Mouse (Mus musculus): Measurements from ENCODE around the gene Slc28a1.
"Not testable (repeated sequence)": the region's sequence is repeated elsewhere in the genome, so short reads cannot be mapped to it uniquely, and the experiment has no call there.

Gene Slc28a1

DNA sequence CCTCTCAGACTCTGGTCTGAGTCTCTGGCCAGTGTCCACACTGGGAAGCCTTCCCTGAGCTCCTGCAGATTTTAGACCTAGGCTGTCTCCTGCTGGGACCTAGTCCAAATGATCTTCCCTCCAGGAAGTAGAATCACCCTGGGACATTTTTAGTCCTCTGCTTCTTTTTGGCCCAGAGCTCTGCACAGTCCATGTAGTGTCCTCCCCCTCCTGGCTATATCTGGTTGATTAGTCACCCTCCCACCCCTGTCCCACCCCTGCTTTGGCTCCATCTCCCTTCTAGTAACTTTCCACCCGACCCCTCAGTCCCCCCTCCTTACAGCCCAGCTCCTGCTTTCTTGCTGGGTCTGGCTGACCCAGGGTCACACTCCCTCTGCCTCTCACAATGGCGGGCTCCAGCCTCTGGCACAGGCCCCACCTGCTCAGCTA, 18.3 kb downstream of the Slc28a1 start:
- Histone ChIP-seq H3K9me3 (ENCODE audit: low read length) (no peaks in the 10 kb centered on the region), H3K27me3 (ENCODE audit: insufficient read depth, low read length) (no peaks in the 10 kb centered on the region), H3K4me3 (replicated peaks; ENCODE audit: low read length) (no peak overlapping the region), H3K36me3 (ENCODE audit: insufficient read depth, low read length) (peaks cover 18% of the 10 kb centered on the region; the same call in 1 of the 2 replicates), H3K4me1 (replicated peaks; ENCODE audit: low read depth, low read length) (peaks cover 43% of the 10 kb centered on the region)
- TF ChIP-seq POU5F1 (IDR thresholded peaks at IDR 0.05; ENCODE audit: borderline replicate concordance, low read length) = no peak
- no peak for TF ChIP-seq CTCF (conservative IDR thresholded peaks at IDR 0.05; ENCODE audit: low read length)
- no peak for TF ChIP-seq NANOG (IDR thresholded peaks at IDR 0.05; ENCODE audit: borderline replicate concordance, low read length)

DNA sequence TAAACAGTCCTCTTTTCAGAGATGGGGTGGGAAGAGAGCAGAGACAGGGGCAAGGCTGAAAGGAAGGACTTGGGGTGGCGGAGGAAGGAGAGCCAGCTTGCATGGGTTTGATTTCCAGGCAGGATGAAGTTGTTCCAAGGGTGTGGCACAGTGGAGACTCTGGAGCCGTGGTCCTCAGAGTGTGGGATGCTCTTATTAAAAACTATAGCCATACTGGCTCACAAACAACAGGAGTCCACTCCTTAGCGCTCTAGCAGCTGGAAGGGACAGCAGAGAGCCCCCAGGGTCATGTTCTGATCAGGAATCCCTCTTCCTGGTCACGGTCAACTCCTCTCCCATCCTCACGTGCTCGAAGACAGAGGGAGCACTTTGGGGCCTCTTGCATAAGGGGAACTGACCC, 18.8 kb downstream of the Slc28a1 start:
- peaks cover 49% of the 10 kb centered on the region for H3K4me1 ChIP-seq (replicated peaks; ENCODE audit: low read depth, low read length)
- H3K9me3 ChIP-seq (ENCODE audit: low read length) = no peaks in the 10 kb centered on the region
- no peaks in the 10 kb centered on the region for H3K27me3 ChIP-seq (ENCODE audit: insufficient read depth, low read length)
- H3K4me3 ChIP-seq (replicated peaks; ENCODE audit: low read length) = no peak overlapping the region
- TF ChIP-seq NANOG (IDR thresholded peaks at IDR 0.05; ENCODE audit: borderline replicate concordance, low read length) = no peak
- no peak for TF ChIP-seq CTCF (conservative IDR thresholded peaks at IDR 0.05; ENCODE audit: low read length)
- no peak for TF ChIP-seq POU5F1 (IDR thresholded peaks at IDR 0.05; ENCODE audit: borderline replicate concordance, low read length)
- H3K36me3 ChIP-seq (ENCODE audit: insufficient read depth, low read length) = peaks cover 18% of the 10 kb centered on the region; the same call in 1 of the 2 replicates

DNA sequence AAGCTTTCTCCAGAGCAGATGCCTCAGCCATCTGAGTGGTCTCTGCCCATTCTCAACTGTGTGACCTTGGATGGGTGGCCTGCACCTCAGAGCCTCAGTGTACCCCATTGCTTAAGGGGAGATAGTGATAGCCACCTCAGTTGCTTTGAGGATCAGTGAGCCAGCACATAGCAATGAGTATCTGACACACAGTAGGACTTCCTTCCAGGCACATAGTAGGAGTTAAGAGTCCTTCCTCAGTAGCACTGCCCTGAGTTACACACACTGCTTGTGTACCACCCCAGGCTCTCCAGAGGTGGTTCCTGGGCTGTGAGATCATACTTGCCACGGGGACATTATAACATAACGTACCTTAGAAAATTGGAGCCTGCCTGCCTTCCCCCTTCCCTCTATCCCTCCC, 19.3 kb downstream of the Slc28a1 start:
- Histone ChIP-seq H3K4me1 (replicated peaks; ENCODE audit: low read depth, low read length) (peaks cover 54% of the 10 kb centered on the region), H3K27me3 (ENCODE audit: insufficient read depth, low read length) (no peaks in the 10 kb centered on the region), H3K4me3 (replicated peaks; ENCODE audit: low read length) (no peak overlapping the region), H3K9me3 (ENCODE audit: low read length) (no peaks in the 10 kb centered on the region), H3K36me3 (ENCODE audit: insufficient read depth, low read length) (peaks cover 18% of the 10 kb centered on the region; the same call in 1 of the 2 replicates)
- no peak for TF ChIP-seq POU5F1 (IDR thresholded peaks at IDR 0.05; ENCODE audit: borderline replicate concordance, low read length)
- TF ChIP-seq NANOG (IDR thresholded peaks at IDR 0.05; ENCODE audit: borderline replicate concordance, low read length) = no peak
- no peak for TF ChIP-seq CTCF (conservative IDR thresholded peaks at IDR 0.05; ENCODE audit: low read length)

DNA sequence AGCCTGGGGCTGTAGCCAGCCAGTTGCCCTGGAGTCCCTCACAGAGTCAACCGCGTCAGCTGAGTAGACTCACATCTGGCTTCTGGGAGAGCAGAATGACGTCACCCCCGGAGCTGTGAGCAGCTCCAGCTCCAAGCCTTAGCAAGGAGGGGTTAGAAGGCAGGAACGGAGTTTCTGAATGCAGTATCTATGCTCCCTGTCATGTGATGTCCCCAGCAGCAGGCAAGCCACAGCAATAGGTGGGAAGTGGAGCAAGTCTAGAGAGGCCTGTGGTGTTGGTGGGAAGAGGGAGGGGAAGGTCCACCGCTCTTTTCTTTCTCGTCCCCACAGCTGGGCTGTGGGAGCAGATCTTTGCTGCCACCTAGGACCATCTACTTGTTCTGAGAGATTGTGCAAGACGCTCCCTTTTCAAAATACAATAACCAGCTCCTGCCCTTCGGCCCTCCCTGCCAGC, 20.0 kb downstream of the Slc28a1 start:
- Histone ChIP-seq H3K27me3 (ENCODE audit: insufficient read depth, low read length) (no peaks in the 10 kb centered on the region), H3K4me1 (replicated peaks; ENCODE audit: low read depth, low read length) (peaks cover 61% of the 10 kb centered on the region), H3K9me3 (ENCODE audit: low read length) (no peaks in the 10 kb centered on the region), H3K36me3 (ENCODE audit: insufficient read depth, low read length) (peaks cover 13% of the 10 kb centered on the region; the same call in 1 of the 2 replicates), H3K4me3 (replicated peaks; ENCODE audit: low read length) (peak overlapping the region; percentile 20; the same call in 1 of the 2 replicates)
- TF ChIP-seq POU5F1 (IDR thresholded peaks at IDR 0.05; ENCODE audit: borderline replicate concordance, low read length) (no peak), CTCF (conservative IDR thresholded peaks at IDR 0.05; ENCODE audit: low read length) (no peak), NANOG (IDR thresholded peaks at IDR 0.05; ENCODE audit: borderline replicate concordance, low read length) (no peak)

DNA sequence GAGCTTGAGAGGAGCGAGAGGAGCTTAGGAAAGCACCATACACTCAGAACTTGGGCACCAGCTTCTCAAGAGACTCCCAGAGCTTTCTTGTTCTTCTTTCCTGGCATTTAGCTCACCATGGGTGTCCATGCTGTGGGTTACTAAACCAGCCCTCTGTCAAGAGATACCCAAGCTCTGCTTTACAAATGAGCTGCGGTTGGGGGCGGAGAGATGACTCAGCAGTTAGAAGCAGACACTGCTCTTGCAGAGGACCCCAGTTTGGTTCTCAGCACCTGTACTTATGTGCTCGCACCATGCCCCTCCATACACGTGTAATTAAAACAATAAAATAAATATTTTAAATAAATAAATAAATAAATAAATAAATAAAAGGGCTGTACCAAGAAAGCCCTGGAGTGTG, 22.7 kb downstream of the Slc28a1 start:
- H3K27me3 ChIP-seq (ENCODE audit: insufficient read depth, low read length) = no peaks in the 10 kb centered on the region
- no peaks in the 10 kb centered on the region for H3K9me3 ChIP-seq (ENCODE audit: low read length)
- peaks cover 83% of the 10 kb centered on the region for H3K4me1 ChIP-seq (replicated peaks; ENCODE audit: low read depth, low read length)
- H3K36me3 ChIP-seq (ENCODE audit: insufficient read depth, low read length) = peaks cover 4% of the 10 kb centered on the region; the same call in 1 of the 2 replicates
- TF ChIP-seq NANOG (IDR thresholded peaks at IDR 0.05; ENCODE audit: borderline replicate concordance, low read length) (no peak), POU5F1 (IDR thresholded peaks at IDR 0.05; ENCODE audit: borderline replicate concordance, low read length) (no peak)
- H3K4me3 ChIP-seq (replicated peaks; ENCODE audit: low read length) = peak overlapping the region; percentile 74

DNA sequence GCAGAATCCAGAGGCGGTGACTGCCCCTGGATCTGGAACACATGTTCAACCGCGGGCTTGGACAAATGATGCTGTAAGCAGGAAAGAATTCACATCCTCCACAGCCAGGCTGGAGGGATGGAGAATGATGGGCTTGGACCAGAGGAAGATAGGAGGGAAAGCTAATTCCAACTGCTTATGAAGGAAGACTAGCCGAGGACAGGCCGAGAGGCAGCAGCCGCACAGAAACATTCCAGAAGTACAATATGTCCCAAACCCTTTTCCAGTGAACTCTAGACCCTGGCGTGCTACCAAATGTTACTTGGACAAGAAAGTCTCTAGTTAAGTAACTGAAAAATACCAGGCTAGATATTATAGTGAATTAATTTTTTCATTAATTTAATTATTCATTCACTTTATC, 24.5 kb downstream of the Slc28a1 start:
- Histone ChIP-seq H3K27me3 (ENCODE audit: insufficient read depth, low read length) (no peaks in the 10 kb centered on the region), H3K4me3 (replicated peaks; ENCODE audit: low read length) (no peak overlapping the region), H3K4me1 (replicated peaks; ENCODE audit: low read depth, low read length) (peaks cover 79% of the 10 kb centered on the region), H3K36me3 (ENCODE audit: insufficient read depth, low read length) (peaks cover 7% of the 10 kb centered on the region), H3K9me3 (ENCODE audit: low read length) (no peaks in the 10 kb centered on the region)
- no peak for TF ChIP-seq CTCF (conservative IDR thresholded peaks at IDR 0.05; ENCODE audit: low read length)
- no peak for TF ChIP-seq NANOG (IDR thresholded peaks at IDR 0.05; ENCODE audit: borderline replicate concordance, low read length)
- TF ChIP-seq POU5F1 (IDR thresholded peaks at IDR 0.05; ENCODE audit: borderline replicate concordance, low read length) = no peak

DNA sequence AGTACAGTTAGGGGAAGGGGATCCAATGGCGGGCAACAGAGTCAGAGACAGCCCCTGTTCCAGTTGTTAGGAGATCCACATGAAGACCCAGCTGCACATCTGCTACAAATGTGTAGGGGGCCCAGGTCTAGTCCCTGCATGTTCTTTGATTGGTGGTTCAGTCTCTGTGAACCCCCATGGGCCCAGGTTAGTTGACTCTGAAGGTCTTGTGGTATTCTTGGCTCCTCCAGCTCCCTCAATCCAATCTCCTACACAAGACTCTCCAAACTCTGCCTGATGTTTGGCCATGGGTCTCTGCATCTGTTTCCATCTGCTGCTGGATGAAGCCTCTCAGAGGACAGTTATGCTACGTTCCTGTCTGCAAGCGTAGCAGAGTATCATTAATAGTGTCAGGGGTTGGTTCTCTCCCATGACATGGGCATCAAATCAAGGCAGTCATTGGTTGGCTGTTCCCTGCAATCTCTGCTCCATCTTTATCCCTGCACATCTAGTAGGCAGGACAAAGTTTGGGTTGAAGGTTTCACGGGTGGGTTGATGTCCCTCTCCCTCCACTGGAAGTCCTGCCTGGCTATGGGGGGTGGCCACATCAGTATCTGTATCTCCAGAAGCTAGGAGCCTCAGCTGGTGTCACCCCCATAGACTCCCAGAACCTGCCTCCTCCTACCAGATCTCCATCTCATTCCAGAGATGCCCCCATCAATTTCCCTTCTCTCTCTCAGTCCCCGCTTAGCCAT, 25.2 kb downstream of the Slc28a1 start:
- H3K9me3 ChIP-seq (ENCODE audit: low read length) = no peaks in the 10 kb centered on the region
- peaks cover 15% of the 10 kb centered on the region for H3K36me3 ChIP-seq (ENCODE audit: insufficient read depth, low read length)
- H3K4me3 ChIP-seq (replicated peaks; ENCODE audit: low read length) = no peak overlapping the region
- no peaks in the 10 kb centered on the region for H3K27me3 ChIP-seq (ENCODE audit: insufficient read depth, low read length)
- peaks cover 81% of the 10 kb centered on the region for H3K4me1 ChIP-seq (replicated peaks; ENCODE audit: low read depth, low read length)
- TF ChIP-seq NANOG (IDR thresholded peaks at IDR 0.05; ENCODE audit: borderline replicate concordance, low read length) (no peak), CTCF (conservative IDR thresholded peaks at IDR 0.05; ENCODE audit: low read length) (no peak), POU5F1 (IDR thresholded peaks at IDR 0.05; ENCODE audit: borderline replicate concordance, low read length) (no peak)

DNA sequence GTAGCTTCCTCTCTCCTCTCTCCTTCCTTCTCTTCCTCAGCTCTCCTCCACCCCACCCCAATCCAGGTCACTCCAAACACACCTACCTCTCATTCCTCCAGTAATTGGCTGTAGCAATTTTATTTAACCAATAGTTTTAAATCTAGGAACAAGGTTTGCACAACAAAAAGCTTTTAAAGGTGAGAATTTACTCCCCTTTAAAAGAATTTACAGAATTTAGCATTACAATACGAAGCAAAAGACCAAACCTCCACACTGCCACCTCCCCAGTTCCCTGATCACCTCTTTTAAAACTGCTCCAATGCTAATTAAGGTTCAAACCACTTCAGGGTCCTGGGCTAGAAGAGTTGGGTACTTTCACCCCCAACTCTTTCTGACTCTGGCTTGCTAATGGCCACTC, 26.9 kb downstream of the Slc28a1 start:
- Histone ChIP-seq H3K36me3 (ENCODE audit: insufficient read depth, low read length) (peaks cover 32% of the 10 kb centered on the region), H3K27me3 (ENCODE audit: insufficient read depth, low read length) (no peaks in the 10 kb centered on the region), H3K4me3 (replicated peaks; ENCODE audit: low read length) (peak overlapping the region; percentile 84), H3K4me1 (replicated peaks; ENCODE audit: low read depth, low read length) (peaks cover 88% of the 10 kb centered on the region), H3K9me3 (ENCODE audit: low read length) (no peaks in the 10 kb centered on the region)
- TF ChIP-seq NANOG (IDR thresholded peaks at IDR 0.05; ENCODE audit: borderline replicate concordance, low read length) (no peak), CTCF (conservative IDR thresholded peaks at IDR 0.05; ENCODE audit: low read length) (no peak), POU5F1 (IDR thresholded peaks at IDR 0.05; ENCODE audit: borderline replicate concordance, low read length) (no peak; the same call in 1 of the 2 replicates)

DNA sequence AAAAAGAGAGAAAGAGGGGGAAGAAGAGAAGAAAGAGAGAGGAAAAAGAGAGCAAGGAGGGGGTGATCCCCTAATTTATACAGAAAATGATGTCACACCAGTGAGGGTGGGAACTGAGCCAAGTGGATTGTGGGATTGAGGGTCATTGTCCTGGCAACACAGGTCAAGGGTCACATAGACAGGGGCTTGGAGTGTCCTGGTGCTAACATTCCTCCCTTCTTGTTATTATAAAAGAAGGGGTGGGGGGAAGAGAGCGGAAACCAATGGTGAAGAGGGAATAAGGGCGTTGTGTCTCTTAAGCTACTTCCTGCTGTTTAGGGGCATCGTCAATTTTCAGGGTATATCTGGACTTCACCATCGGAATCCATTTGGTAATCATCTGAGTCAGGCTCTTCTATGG, 28.5 kb downstream of the Slc28a1 start:
- Histone ChIP-seq H3K4me1 (replicated peaks; ENCODE audit: low read depth, low read length) (peaks cover 82% of the 10 kb centered on the region), H3K4me3 (replicated peaks; ENCODE audit: low read length) (peak overlapping the region; percentile 84), H3K36me3 (ENCODE audit: insufficient read depth, low read length) (peaks cover 39% of the 10 kb centered on the region)
- not testable (repeated sequence) for H3K27me3 ChIP-seq (ENCODE audit: insufficient read depth, low read length); H3K9me3 ChIP-seq (ENCODE audit: low read length)

All from E14TG2a.4 (cell line).